Mouse (Mus musculus): Measurements from ENCODE around the gene Cacng8.

GRCm38 (mm10) chr7:3451161-3451560, 60.7 kb downstream of the Cacng8 start:
- no peak for TF ChIP-seq CTCF (IDR thresholded peaks at IDR 0.05; ENCODE audit: borderline replicate concordance, insufficient read depth, low read length)
- TF ChIP-seq POLR2A (IDR thresholded peaks at IDR 0.05; ENCODE audit: low read depth, low read length) = no peak

Measured in embryonic fibroblast, embryonic 13.5 days (primary cell).